Mouse (Mus musculus) heart, embryonic 10.5 days (tissue): ENCODE measurements at regions not wholly inside any gene's neighbourhood (a gene's known extent, or its start where the extent isn't known, plus 50 kb on each side); places are given as distances from the start of the nearest gene placed in this dataset.

Experiments used
- DNase-seq: peaks from one replicate; pipeline ENCODE4 v3.0.0-alpha.2; 2017; ENCODE audit warnings: low spot score
- H3K27ac ChIP-seq: fragments of 300-500 bp; sonication (generic); 2 replicates; pipeline ENCODE4 v1.5.1; 2016; ENCODE audit warnings: mild to moderate bottlenecking
- H3K27me3 ChIP-seq: fragments of 300-500 bp; sonication (generic); 2 replicates; pipeline ENCODE4 v1.6.1; 2016; ENCODE audit warnings: mild to moderate bottlenecking; ENCODE audit not compliant: poor library complexity, insufficient read depth, severe bottlenecking
- H3K36me3 ChIP-seq: fragments of 300-500 bp; sonication (generic); 2 replicates; pipeline ENCODE4 v1.6.1; 2016; ENCODE audit warnings: mild to moderate bottlenecking, moderate library complexity
- H3K4me1 ChIP-seq: fragments of 300-500 bp; sonication (generic); 2 replicates; pipeline ENCODE4 v1.6.1; 2016; ENCODE audit warnings: mild to moderate bottlenecking
- H3K4me3 ChIP-seq: fragments of 300-500 bp; sonication (generic); 2 replicates; pipeline ENCODE4 v1.5.1; 2016; ENCODE audit warnings: mild to moderate bottlenecking, moderate library complexity
- H3K9me3 ChIP-seq: fragments of 300-500 bp; sonication (generic); 2 replicates; pipeline ENCODE4 v1.6.1; 2016; ENCODE audit warnings: mild to moderate bottlenecking, moderate library complexity
- WGBS: fragments of 180-500 bp; shearing (Covaris S2); methylation state at CpG from one replicate; pipeline ENCODE4 v1.1.7; 2016; 5-methylcytosine and 5-hydroxymethylcytosine counted together

GRCm38 (mm10) chr10:95622879-95623517, 50.3 kb downstream of the Anapc15-ps start:
- DNase-seq: no peak
- Histone ChIP-seq H3K4me3 (no peak overlapping the region), H3K9me3 (no peaks in the 10 kb centered on the region), H3K4me1 (peaks cover 15% of the 10 kb centered on the region), H3K27ac (peak overlapping the region; percentile 76), H3K36me3 (no peaks in the 10 kb centered on the region), H3K27me3 (no peaks in the 10 kb centered on the region)
- WGBS: 22% methylated on average over 2 of the region's 2 CpGs

GRCm38 (mm10) chr10:95620796-95621195, 52.5 kb downstream of the Anapc15-ps start:
- DNase-seq: no peak
- no peak overlapping the region for H3K27ac ChIP-seq
- H3K9me3 ChIP-seq: no peaks in the 10 kb centered on the region
- no peak overlapping the region for H3K4me3 ChIP-seq
- H3K36me3 ChIP-seq: no peaks in the 10 kb centered on the region
- H3K4me1 ChIP-seq: peaks cover 15% of the 10 kb centered on the region
- no peaks in the 10 kb centered on the region for H3K27me3 ChIP-seq
- whole genome bisulfite sequencing: 90% methylated on average over 3 of the region's 3 CpGs

GRCm38 (mm10) chr10:95619601-95620000, 53.6 kb downstream of the Anapc15-ps start:
- no peak overlapping the region for H3K27ac ChIP-seq
- H3K4me3 ChIP-seq: no peak overlapping the region
- no peaks in the 10 kb centered on the region for H3K9me3 ChIP-seq
- WGBS: 66% methylated on average over 10 of the region's 10 CpGs
- H3K4me1 ChIP-seq: peaks cover 15% of the 10 kb centered on the region
- H3K36me3 ChIP-seq: no peaks in the 10 kb centered on the region
- H3K27me3 ChIP-seq: no peaks in the 10 kb centered on the region
- DNase-seq: no peak

- Histone ChIP-seq H3K27me3 (no peaks in the 10 kb centered on the region; the same call in 1 of the 2 replicates), H3K27ac (no peak overlapping the region), H3K9me3 (no peaks in the 10 kb centered on the region), H3K4me1 (peaks cover 8% of the 10 kb centered on the region), H3K4me3 (no peak overlapping the region), H3K36me3 (no peaks in the 10 kb centered on the region)
- WGBS: 69% methylated on average over 9 of the region's 9 CpGs
- no peak for DNase-seq
These were observed 54.6 kb upstream of the Nudt4 start for GRCm38 (mm10) chr10:95618451-95619079.

- no peak for DNase-seq
- Histone ChIP-seq H3K27ac (no peak overlapping the region), H3K9me3 (no peaks in the 10 kb centered on the region), H3K4me3 (no peak overlapping the region), H3K4me1 (no peaks in the 10 kb centered on the region), H3K27me3 (no peaks in the 10 kb centered on the region; the same call in 1 of the 2 replicates), H3K36me3 (no peaks in the 10 kb centered on the region)
- 76% methylated on average over 5 of the region's 5 CpGs for WGBS
These were observed 52.9 kb upstream of the Nudt4 start for GRCm38 (mm10) chr10:95616821-95617220.

GRCm38 (mm10) chr10:95615849-95616650, 52.1 kb upstream of the Nudt4 start:
- Histone ChIP-seq H3K27me3 (no peaks in the 10 kb centered on the region; the same call in 1 of the 2 replicates), H3K27ac (0 out of 2 replicates have a peak overlapping the region, but pooled peaks have one; percentile 10), H3K4me3 (0 out of 2 replicates have a peak overlapping the region, but pooled peaks have one; percentile 3), H3K9me3 (no peaks in the 10 kb centered on the region), H3K36me3 (no peaks in the 10 kb centered on the region), H3K4me1 (peaks cover 7% of the 10 kb centered on the region)
- no peak for DNase-seq
- 66% methylated on average over 25 of the region's 25 CpGs for WGBS
